Mouse (Mus musculus): ENCODE results near the gene Wfdc21. TPM values are rescaled to one million over a fixed set of nuclear protein-coding genes. Genes with fewer than 3 reads are reported as not detected.

Wfdc21 gene
- polyA plus RNA-seq, 1 experiment from 2014 or later: 3.4 TPM

GRCm38 (mm10) chr11:83789259-83789658 is 42.5 kb downstream of the Wfdc21 start:
- no peak overlapping the region for H3K4me2 ChIP-seq (replicated peaks; ENCODE audit: low read depth)
- ATAC-seq (ENCODE audit: low FRiP score, low TSS enrichment) (peak; percentile 43; the same call in 1 of the 2 replicates), DNase-seq (ENCODE audit: low spot score) (peak; percentile 45)
- H3K36me3 ChIP-seq (ENCODE audit: control insufficient read depth, insufficient read depth, low read length): no peaks in the 10 kb centered on the region
- no peaks in the 10 kb centered on the region for H3K4me1 ChIP-seq (replicated peaks; ENCODE audit: control insufficient read depth, insufficient read depth)
- H3K27ac ChIP-seq (replicated peaks): no peak overlapping the region
- TF ChIP-seq CTCF (IDR thresholded peaks at IDR 0.05; ENCODE audit: low read depth) (no peak), EP300 (optimal IDR thresholded peaks at IDR 0.05) (no peak)
- no peaks in the 10 kb centered on the region for H3K27me3 ChIP-seq (ENCODE audit: control insufficient read depth, insufficient read depth, low read length)
- WGBS: 39% methylated on average over 13 of the region's 13 CpGs
- H3K4me3 ChIP-seq (ENCODE audit: low read depth, low read length): no peak overlapping the region
- H3K9me3 ChIP-seq (ENCODE audit: control insufficient read depth, low read length): no peaks in the 10 kb centered on the region
- no peak overlapping the region for H3K9ac ChIP-seq (ENCODE audit: low read length)

- 50% methylated on average over 4 of the region's 4 CpGs for WGBS
- Histone ChIP-seq H3K27me3 (ENCODE audit: control insufficient read depth, insufficient read depth, low read length) (no peaks in the 10 kb centered on the region), H3K4me1 (replicated peaks; ENCODE audit: control insufficient read depth, insufficient read depth) (no peaks in the 10 kb centered on the region), H3K36me3 (ENCODE audit: control insufficient read depth, insufficient read depth, low read length) (no peaks in the 10 kb centered on the region), H3K9me3 (ENCODE audit: control insufficient read depth, low read length) (no peaks in the 10 kb centered on the region), H3K9ac (ENCODE audit: low read length) (no peak overlapping the region), H3K4me3 (ENCODE audit: low read depth, low read length) (no peak overlapping the region), H3K27ac (replicated peaks) (no peak overlapping the region), H3K4me2 (replicated peaks; ENCODE audit: low read depth) (no peak overlapping the region)
- ATAC-seq (ENCODE audit: low FRiP score, low TSS enrichment) (no peak), DNase-seq (ENCODE audit: low spot score) (no peak)
- no peak for TF ChIP-seq EP300 (optimal IDR thresholded peaks at IDR 0.05)
- TF ChIP-seq CTCF (IDR thresholded peaks at IDR 0.05; ENCODE audit: low read depth): no peak
These were observed 44.4 kb downstream of the Wfdc21 start for GRCm38 (mm10) chr11:83791133-83791532.

GRCm38 (mm10) chr11:83792316-83792914 is 45.7 kb downstream of the Wfdc21 start:
- H3K4me1 ChIP-seq (replicated peaks; ENCODE audit: control insufficient read depth, insufficient read depth): no peaks in the 10 kb centered on the region
- H3K27me3 ChIP-seq (ENCODE audit: control insufficient read depth, insufficient read depth, low read length): no peaks in the 10 kb centered on the region
- no peak overlapping the region for H3K9ac ChIP-seq (ENCODE audit: low read length)
- H3K4me3 ChIP-seq (ENCODE audit: low read depth, low read length): no peak overlapping the region
- no peak for DNase-seq (ENCODE audit: low spot score)
- H3K9me3 ChIP-seq (ENCODE audit: control insufficient read depth, low read length): no peaks in the 10 kb centered on the region
- H3K27ac ChIP-seq (replicated peaks): no peak overlapping the region
- TF ChIP-seq CTCF (IDR thresholded peaks at IDR 0.05; ENCODE audit: low read depth): no peak
- TF ChIP-seq EP300 (optimal IDR thresholded peaks at IDR 0.05): no peak
- ATAC-seq (ENCODE audit: low FRiP score, low TSS enrichment): no peak
- H3K4me2 ChIP-seq (replicated peaks; ENCODE audit: low read depth): no peak overlapping the region
- 66% methylated on average over 12 of the region's 12 CpGs for WGBS
- no peaks in the 10 kb centered on the region for H3K36me3 ChIP-seq (ENCODE audit: control insufficient read depth, insufficient read depth, low read length)

GRCm38 (mm10) chr11:83793264-83793663 is 46.5 kb downstream of the Wfdc21 start:
- Histone ChIP-seq H3K27ac (replicated peaks) (no peak overlapping the region), H3K9ac (ENCODE audit: low read length) (no peak overlapping the region), H3K4me3 (ENCODE audit: low read depth, low read length) (no peak overlapping the region), H3K9me3 (ENCODE audit: control insufficient read depth, low read length) (no peaks in the 10 kb centered on the region), H3K4me2 (replicated peaks; ENCODE audit: low read depth) (no peak overlapping the region), H3K4me1 (replicated peaks; ENCODE audit: control insufficient read depth, insufficient read depth) (no peaks in the 10 kb centered on the region), H3K36me3 (ENCODE audit: control insufficient read depth, insufficient read depth, low read length) (no peaks in the 10 kb centered on the region), H3K27me3 (ENCODE audit: control insufficient read depth, insufficient read depth, low read length) (no peaks in the 10 kb centered on the region)
- TF ChIP-seq EP300 (optimal IDR thresholded peaks at IDR 0.05): no peak
- TF ChIP-seq CTCF (IDR thresholded peaks at IDR 0.05; ENCODE audit: low read depth): no peak
- ATAC-seq (ENCODE audit: low FRiP score, low TSS enrichment): no peak
- 70% methylated on average over 14 of the region's 14 CpGs for WGBS
- no peak for DNase-seq (ENCODE audit: low spot score)

- H3K27ac ChIP-seq (replicated peaks): no peak overlapping the region
- no peak for DNase-seq (ENCODE audit: low spot score)
These were observed 49.4 kb downstream of the Wfdc21 start for GRCm38 (mm10) chr11:83796112-83796511.

GRCm38 (mm10) chr11:83796980-83797608 is 50.4 kb downstream of the Wfdc21 start:
- DNase-seq (ENCODE audit: low spot score) (no peak), ATAC-seq (ENCODE audit: low FRiP score, low TSS enrichment) (no peak)
- no peaks in the 10 kb centered on the region for H3K36me3 ChIP-seq (ENCODE audit: control insufficient read depth, insufficient read depth, low read length)
- no peaks in the 10 kb centered on the region for H3K27me3 ChIP-seq (ENCODE audit: control insufficient read depth, insufficient read depth, low read length)
- no peak overlapping the region for H3K27ac ChIP-seq (replicated peaks)
- H3K4me2 ChIP-seq (replicated peaks; ENCODE audit: low read depth): no peak overlapping the region
- TF ChIP-seq EP300 (optimal IDR thresholded peaks at IDR 0.05): no peak
- no peak for TF ChIP-seq CTCF (IDR thresholded peaks at IDR 0.05; ENCODE audit: low read depth)
- H3K9ac ChIP-seq (ENCODE audit: low read length): no peak overlapping the region
- H3K4me3 ChIP-seq (ENCODE audit: low read depth, low read length): no peak overlapping the region
- no peaks in the 10 kb centered on the region for H3K9me3 ChIP-seq (ENCODE audit: control insufficient read depth, low read length)
- 72% methylated on average over 10 of the region's 10 CpGs for WGBS
- no peaks in the 10 kb centered on the region for H3K4me1 ChIP-seq (replicated peaks; ENCODE audit: control insufficient read depth, insufficient read depth)

More at GRCm38 (mm10) chr11:83796112-83796511, 49.4 kb downstream of the Wfdc21 start:
- Histone ChIP-seq H3K4me2 (replicated peaks; ENCODE audit: low read depth) (no peak overlapping the region), H3K4me1 (replicated peaks; ENCODE audit: control insufficient read depth, insufficient read depth) (no peaks in the 10 kb centered on the region), H3K9me3 (ENCODE audit: control insufficient read depth, low read length) (no peaks in the 10 kb centered on the region), H3K27me3 (ENCODE audit: control insufficient read depth, insufficient read depth, low read length) (no peaks in the 10 kb centered on the region), H3K9ac (ENCODE audit: low read length) (no peak overlapping the region), H3K4me3 (ENCODE audit: low read depth, low read length) (no peak overlapping the region), H3K36me3 (ENCODE audit: control insufficient read depth, insufficient read depth, low read length) (no peaks in the 10 kb centered on the region)
- TF ChIP-seq CTCF (IDR thresholded peaks at IDR 0.05; ENCODE audit: low read depth) (no peak), EP300 (optimal IDR thresholded peaks at IDR 0.05) (no peak)
- ATAC-seq (ENCODE audit: low FRiP score, low TSS enrichment): no peak
- WGBS: 63% methylated on average over 6 of the region's 6 CpGs
